Mouse (Mus musculus) thymus, adult 2 months (tissue): Measurements from ENCODE around the gene Disc1.

Source experiments
- CTCF ChIP-seq: fragments of 200-500 bp; IDR thresholded peaks from 2 replicates; pipeline ENCODE4 v1.5.1; 2012; ENCODE audit warnings: mild to moderate bottlenecking, control low read depth, low read length, moderate library complexity, borderline replicate concordance; ENCODE audit not compliant: control insufficient read depth, poor library complexity, insufficient read depth; ENCODE audit errors: extremely low read depth
- POLR2A ChIP-seq: fragments of 200-500 bp; IDR thresholded peaks from 2 replicates; pipeline ENCODE4 v1.6.1; 2012; ENCODE audit warnings: mild to moderate bottlenecking, low read length, control low read depth, moderate library complexity; ENCODE audit not compliant: control insufficient read depth, poor library complexity, insufficient read depth; ENCODE audit errors: extremely low read depth

GRCm38 (mm10) chr8:125027211-125027610 lies 26.8 kb upstream of the Disc1 start:
- TF ChIP-seq CTCF (no peak), POLR2A (no peak)
